Mouse (Mus musculus) ES-E14 (cell line): ENCODE results near the gene Rpn1.

Experiments
- MAFK ChIP-seq: IDR thresholded peaks from 2 replicates; pipeline ENCODE4 v1.6.1; 2014; ENCODE audit warnings: mild to moderate bottlenecking, low read depth, low read length, inconsistent platforms; ENCODE audit not compliant: insufficient read depth
- ZC3H11A ChIP-seq: IDR thresholded peaks from 2 replicates; pipeline ENCODE4 v1.6.1; 2012; ENCODE audit warnings: low read depth, mild to moderate bottlenecking, inconsistent platforms, low read length, borderline replicate concordance

GRCm38 (mm10) chr6:88123150-88123857, 39.0 kb downstream of the Rpn1 start:
- TF ChIP-seq MAFK (no peak), ZC3H11A (no peak)
